Mouse (Mus musculus): ENCODE results near the gene Gpnmb.

GRCm38 (mm10) chr6:49028708-49029107 lies 7.6 kb upstream of the Gpnmb start:
- TF ChIP-seq CTCF (IDR thresholded peaks at IDR 0.05; ENCODE audit: borderline replicate concordance, insufficient read depth, low read length): no peak
- TF ChIP-seq POLR2A (IDR thresholded peaks at IDR 0.05; ENCODE audit: low read depth, low read length): no peak
